Mouse (Mus musculus) CH12.LX (cell line): ENCODE data around the gene Mrtfb.

Experiments used
- CTCF ChIP-seq, 2 experiments: IDR thresholded peaks in 1 of 2; conservative IDR thresholded peaks in 1 of 2; 2 replicates each; pipeline ENCODE4 v1.5.1; 2011 to 2012; ENCODE audit warnings: low read depth in 2 of 2, low read length in 2 of 2, improper control_type of control experiment in 1 of 2, inconsistent platforms in 1 of 2, mild to moderate bottlenecking in 1 of 2, moderate library complexity in 1 of 2
- EP300 ChIP-seq: IDR thresholded peaks from 2 replicates; pipeline ENCODE4 v1.6.1; 2011; ENCODE audit warnings: low read length, improper control_type of control experiment
- ETS1 ChIP-seq: conservative IDR thresholded peaks from 2 replicates; pipeline ENCODE4 v1.6.1; 2012; ENCODE audit warnings: low read depth, mild to moderate bottlenecking, inconsistent platforms, low read length, improper control_type of control experiment, moderate library complexity
- KAT2A ChIP-seq: IDR thresholded peaks from 2 replicates; pipeline ENCODE4 v1.6.1; 2012; ENCODE audit warnings: low read length, improper control_type of control experiment, inconsistent platforms; ENCODE audit not compliant: insufficient replicate concordance
- PAX5 ChIP-seq: IDR thresholded peaks from 2 replicates; pipeline ENCODE4 v1.6.1; 2012; ENCODE audit warnings: low read length, inconsistent platforms, mixed read lengths
- POLR2A ChIP-seq: IDR thresholded peaks from 2 replicates; pipeline ENCODE4 v1.6.1; 2011; ENCODE audit warnings: low read depth, mild to moderate bottlenecking, improper control_type of control experiment, low read length
- UBTF ChIP-seq: IDR thresholded peaks from 2 replicates; pipeline ENCODE4 v1.6.1; 2012; ENCODE audit warnings: low read depth, mild to moderate bottlenecking, inconsistent platforms, low read length, improper control_type of control experiment, moderate library complexity
- USF1 ChIP-seq: IDR thresholded peaks from 2 replicates; pipeline ENCODE4 v1.6.1; 2014; ENCODE audit warnings: low read depth, mild to moderate bottlenecking, inconsistent platforms, low read length, improper control_type of control experiment
- USF2 ChIP-seq: conservative IDR thresholded peaks from 2 replicates; pipeline ENCODE4 v1.6.1; 2011; ENCODE audit warnings: low read depth, low read length, improper control_type of control experiment

- no peak for TF ChIP-seq USF1
- TF ChIP-seq POLR2A = no peak
- TF ChIP-seq CTCF (conservative IDR thresholded peaks at IDR 0.05 in 1 of 2, IDR thresholded peaks at IDR 0.05 in 1 of 2; ENCODE audit: low read depth in 2 of 2, low read length in 2 of 2) = no peak
- no peak for TF ChIP-seq PAX5
- TF ChIP-seq USF2 = no peak
- TF ChIP-seq UBTF = no peak
- no peak for TF ChIP-seq EP300
- TF ChIP-seq ETS1 = no peak
- no peak for TF ChIP-seq KAT2A
Measured at GRCm38 (mm10) chr16:13400375-13400774, 144.1 kb downstream of the Mrtfb start.
